Mouse (Mus musculus): Measurements from ENCODE around the gene Hsf3. TPM values are rescaled to one million over a fixed set of nuclear protein-coding genes. Genes with fewer than 3 reads are reported as not detected.
"Not testable (repeated sequence)": the region's sequence is repeated elsewhere in the genome, so short reads cannot be mapped to it uniquely, and the experiment has no call there.

Hsf3 gene
- not detected for polyA plus RNA-seq (2017; shearing (Covaris generic))

DNA sequence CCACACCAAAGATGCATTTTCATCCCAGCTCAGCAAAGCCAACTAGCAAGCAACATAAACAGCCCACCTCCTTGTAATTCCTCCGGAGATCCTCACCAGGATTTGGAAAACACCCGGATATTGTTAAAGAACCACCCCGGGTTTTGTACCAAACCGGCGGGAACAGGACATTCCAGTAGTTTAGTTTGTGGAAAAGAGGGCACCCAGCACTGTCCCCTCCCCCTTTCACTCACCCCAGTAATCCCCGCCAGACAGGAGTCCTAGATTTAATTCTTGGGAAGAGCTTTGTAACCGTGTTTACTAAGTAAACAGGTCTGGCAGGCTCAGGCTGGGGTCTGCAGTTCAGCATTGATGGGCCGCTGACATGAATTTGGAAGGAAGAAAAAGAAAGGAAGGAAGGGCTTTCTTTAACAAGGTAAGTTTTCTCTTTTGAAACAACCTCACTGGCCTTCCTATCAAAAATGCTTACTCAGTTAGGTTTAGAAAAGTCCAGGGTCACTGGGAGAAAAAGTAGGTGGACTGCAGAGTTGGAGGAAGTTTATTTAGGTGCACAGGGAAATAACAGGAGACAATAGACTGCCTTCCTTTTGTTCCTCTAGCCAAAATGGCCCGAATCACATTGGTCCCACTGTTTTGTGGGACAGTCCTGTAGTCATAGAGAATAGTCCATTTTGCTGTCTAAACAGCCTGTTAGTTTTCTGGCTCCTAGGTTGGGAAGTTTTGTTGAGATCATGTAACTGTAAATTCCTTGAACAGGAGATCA lies at the start of gene Hsf3:
TSS of gene Hsf3 (minus strand) at position 94 of the 763 bp plus-strand sequence.
- ATAC-seq, result no peak

DNA sequence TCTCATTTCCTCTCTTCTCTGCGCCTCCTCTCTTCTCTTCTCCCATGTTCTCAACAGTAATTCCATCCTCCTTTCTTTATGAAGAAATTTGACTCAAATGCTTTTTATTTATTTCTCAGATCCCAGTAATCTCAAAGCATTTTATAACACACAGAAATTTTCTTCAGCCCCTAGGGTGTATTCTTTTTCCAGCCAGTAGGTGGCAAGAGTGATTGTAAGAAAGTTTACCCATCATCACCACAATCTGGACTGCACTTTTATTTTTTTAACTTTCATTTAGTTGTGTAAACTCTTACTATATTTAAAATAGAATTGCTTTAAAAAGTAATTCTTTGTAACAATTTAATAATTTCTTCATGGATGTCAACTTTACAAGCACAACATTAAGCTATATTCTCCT lies 45.5 kb upstream of the Hsf3 start:
- no peak for ATAC-seq

DNA sequence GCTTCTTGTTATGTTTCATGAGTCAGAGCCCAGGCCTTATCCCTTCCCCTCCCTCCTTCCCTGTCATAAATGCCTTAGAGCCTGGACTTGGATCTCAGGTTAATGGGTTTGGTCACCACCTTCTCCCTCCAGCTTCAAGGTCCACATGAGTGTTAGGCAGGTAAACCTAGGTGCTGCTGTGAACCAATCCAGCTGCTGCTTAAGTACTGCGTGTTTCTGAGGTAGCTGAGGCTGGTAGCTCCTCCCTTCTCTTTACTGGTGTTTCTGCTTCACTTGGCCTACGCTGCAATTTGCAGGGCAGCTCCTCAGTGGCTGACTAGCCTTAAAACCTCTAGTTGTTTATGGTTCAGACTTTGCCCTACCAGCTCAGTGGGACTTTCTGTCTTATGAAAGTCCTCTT lies 945 bp downstream of the Hsf3 start, which contains the start of gene Heph:
TSS of gene Heph (plus strand) at position 211 of the 400 bp plus-strand sequence.
- no peak for ATAC-seq

DNA sequence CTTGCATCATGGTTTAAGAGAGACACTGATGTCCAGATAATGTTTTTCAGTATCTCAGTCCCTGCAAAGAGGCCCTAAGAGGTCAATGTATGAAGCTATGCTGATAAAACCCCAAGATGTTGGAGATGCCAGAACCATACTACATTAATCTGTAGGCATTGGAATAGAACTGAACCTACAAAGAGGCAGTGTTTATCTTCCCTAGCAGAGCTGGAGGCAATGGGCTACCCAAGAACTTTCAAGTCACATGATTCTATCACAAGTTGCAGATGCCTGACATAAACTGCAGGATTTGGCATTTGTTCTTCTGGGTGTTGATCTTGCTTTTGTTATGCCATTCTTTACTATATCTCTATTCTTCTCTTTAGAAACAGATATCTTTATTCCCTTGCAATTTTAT lies 36.7 kb downstream of the Hsf3 start:
- no peak for ATAC-seq

DNA sequence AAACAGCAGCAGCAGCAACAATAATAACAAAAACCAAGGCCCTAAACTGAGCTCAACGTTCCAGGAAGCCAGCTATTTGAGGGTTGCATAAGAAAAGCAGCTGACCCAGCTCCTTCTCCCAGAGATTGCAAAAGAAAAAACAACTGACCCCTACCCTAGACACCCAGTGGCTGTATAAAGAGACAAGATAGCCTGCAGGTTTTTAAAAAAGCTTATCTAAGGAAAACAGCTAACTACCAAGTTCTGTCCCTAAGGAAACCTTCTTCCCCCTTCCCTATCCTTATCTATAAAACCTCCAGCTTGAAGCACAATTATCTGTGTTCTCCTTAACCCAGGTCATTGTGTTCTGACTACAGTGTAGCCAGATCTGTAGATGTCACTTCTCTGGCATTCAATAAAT lies 38.4 kb downstream of the Hsf3 start:
- ATAC-seq, result no peak

DNA sequence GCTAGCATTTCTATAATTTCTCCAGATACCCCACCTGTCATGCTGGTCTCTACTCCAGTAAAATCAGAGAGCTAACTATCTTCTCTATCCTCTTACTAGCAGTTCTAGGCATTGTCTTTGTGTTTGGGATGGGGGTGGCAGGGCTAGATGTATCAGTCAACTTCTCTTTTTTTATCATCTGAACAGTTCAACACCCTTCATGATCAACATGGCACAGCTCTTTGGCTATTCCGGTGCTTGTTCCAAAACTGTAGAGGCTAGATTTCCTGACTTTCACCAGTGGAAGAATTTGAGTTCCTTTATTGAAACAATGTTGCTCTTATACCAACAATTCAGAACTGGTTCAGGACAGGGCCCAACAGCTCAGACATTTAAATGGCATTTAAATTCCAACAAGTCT lies 39.1 kb downstream of the Hsf3 start:
- ATAC-seq, result no peak

DNA sequence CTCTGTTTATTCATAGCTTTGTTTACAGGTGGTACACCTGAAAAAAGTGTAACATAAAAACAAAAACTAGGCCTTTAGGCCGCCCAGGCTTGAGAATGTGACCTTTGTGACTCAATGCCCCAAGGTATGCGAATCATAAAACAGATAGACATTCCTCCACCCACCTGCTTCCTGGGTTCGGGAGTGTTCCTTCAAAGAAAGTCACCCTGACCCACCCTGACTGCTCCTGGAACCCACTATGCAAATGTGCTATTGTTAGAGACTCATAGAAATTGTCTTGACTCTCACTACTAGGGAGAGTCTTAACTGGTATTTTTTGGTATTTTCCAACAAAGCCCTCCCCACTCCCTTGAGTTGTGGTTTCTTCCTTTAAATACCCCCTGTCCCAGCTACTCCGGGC lies 40.7 kb downstream of the Hsf3 start:
- not testable (repeated sequence) for ATAC-seq

DNA sequence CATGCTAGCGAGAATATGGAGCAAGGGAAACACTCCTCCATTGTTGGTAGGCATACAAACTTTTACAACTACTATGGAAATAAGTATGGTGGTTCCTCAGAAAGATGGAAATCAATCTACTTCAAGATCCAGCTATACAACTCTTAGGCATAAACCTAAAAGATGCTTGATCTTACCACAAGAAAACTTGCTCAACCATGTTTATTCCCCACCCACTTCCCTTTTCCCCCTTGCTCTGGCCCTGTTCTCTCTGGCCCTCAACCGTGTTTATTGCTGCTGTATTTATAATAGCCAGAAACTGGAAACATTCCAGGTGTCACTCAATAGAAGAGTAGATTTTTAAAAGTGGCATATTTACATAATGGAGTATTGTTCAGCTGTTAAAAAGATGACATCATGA lies 117.0 kb downstream of the Hsf3 start:
- ATAC-seq, result no peak

DNA sequence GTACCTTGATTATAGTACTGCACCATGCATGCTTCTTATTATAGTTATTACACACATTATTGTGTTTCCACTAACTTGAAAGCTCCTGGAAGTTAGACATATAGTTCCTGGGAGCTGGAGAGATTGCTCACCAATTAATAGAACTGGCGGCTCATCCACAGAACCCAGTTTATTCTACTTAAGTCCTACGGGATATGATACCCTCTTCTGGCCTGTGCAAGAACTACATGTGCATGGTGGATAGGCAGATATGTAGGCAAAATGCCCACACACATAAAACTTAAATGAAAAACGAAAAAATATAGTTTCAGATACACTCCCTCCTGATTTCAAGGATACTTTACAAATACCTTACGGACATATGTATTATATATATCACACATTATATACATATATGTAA lies 126.3 kb downstream of the Hsf3 start:
- no peak for ATAC-seq

DNA sequence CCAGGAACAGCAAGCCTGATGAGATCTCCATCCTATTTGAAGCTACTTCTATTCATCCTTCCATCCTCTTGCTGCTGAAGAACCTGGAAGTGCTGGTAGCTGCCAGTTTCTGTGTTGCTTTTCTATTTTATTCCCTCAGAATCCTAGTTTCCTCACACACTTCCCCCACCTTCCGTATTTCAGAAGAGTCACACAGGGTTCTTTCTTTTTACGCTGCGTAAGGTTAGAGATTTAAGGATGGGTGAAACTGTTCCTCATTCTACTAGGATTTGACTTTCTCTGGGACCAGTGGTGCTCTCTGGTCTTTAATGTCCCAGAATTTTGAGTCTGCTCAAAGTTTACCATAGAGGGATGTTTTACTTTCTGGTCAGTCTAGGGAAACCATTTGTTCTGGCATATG lies 162.8 kb downstream of the Hsf3 start, which contains the start of gene Vsig4:
TSS of gene Vsig4 (minus strand) at position 101 of the 400 bp plus-strand sequence.
- ATAC-seq, result no peak

DNA sequence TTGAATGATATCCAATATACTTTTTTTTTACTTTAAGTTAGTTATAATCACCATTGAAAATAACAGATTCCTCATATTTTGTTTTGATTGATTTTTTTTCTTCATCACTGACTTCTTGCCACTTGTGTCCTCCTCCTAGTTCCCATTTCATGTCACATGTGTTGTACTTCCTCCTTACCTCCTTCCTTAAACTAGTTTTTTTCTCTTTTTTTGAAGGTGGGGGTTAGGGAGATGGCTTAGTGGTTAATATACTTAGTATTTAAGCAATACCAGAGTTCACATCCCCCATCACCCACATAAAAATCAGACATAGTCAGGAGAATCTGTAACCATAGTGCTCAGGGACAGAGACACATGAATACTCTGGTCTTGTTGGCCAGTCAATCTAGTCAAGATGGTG lies 199.6 kb downstream of the Hsf3 start:
- ATAC-seq, result no peak

Other genes with a start within 250 kb of the Hsf3 start
- not detected for gene Vsig4, start 162.9 kb downstream of the Hsf3 start, polyA plus RNA-seq (2017; shearing (Covaris generic))
- not detected for gene Heph, start 935 bp downstream of the Hsf3 start, polyA plus RNA-seq (2017; shearing (Covaris generic))

Measured in inflammation-experienced regulatory T-cells, adult 6 months (primary cell).